In the genomic region with DNA sequence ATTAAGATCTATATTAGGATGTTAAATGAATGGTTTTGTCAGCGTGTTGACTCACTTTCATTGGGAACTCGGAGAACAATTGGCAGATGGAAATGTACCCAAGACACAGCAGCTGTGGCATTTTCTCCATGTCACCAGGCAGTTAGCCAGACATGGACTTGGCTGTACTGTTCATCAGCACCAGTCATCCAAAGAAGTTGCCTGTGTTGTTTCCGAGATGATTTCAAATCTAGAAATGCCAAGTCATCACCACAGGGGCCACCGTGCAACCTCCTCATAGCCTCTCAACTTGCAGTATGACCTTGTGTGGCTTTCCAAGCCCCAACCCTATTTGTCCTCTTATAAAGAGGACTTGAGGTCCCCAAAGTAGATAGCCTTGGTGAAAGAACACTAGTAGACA, we compare ENCODE assay signal across 18 mouse cellular contexts.
DNase-seq lines count a peak whose midpoint lies in the region; ATAC-seq and TF ChIP-seq lines count a peak whose summit lies in the region.
"Had no signal": no experiment of that assay in that cellular context is flagged by ENCODE, and none has a peak within 500 bp of the region (broad histone marks: within the 10 kb centered on the region; RNA-seq: fewer than 3 reads in every experiment).

No protein-coding gene starts in this region.

- no peaks in the 10 kb centered on the region for H3K36me3 ChIP-seq in lung, embryonic 14.5 days (ENCODE audit: insufficient read depth)
- H3K36me3 ChIP-seq in neural tube, embryonic 15.5 days: no peaks in the 10 kb centered on the region
- H3K36me3 ChIP-seq: heart, embryonic 13.5 days; midbrain, embryonic 15.5 days had no signal

- no peak for ATAC-seq in lung, embryonic 14.5 days (ENCODE audit: insufficient read depth)
- no peak for ATAC-seq in neural tube, embryonic 15.5 days (ENCODE audit: low FRiP score)
- no peak for ATAC-seq in activated CD4-positive, CD25-positive, alpha-beta regulatory T cell, adult 4 months
- ATAC-seq: forebrain, postnatal 0 days; midbrain, embryonic 15.5 days had no signal

- no peak overlapping the region for H3K9ac ChIP-seq in lung, embryonic 14.5 days
- H3K9ac ChIP-seq in neural tube, embryonic 15.5 days (replicated peaks): no peak overlapping the region
- H3K9ac ChIP-seq: forebrain, postnatal 0 days; heart, embryonic 13.5 days; midbrain, embryonic 15.5 days had no signal

- H3K27me3 ChIP-seq in lung, embryonic 14.5 days (ENCODE audit: insufficient read depth, low read length): no peaks in the 10 kb centered on the region
- no peaks in the 10 kb centered on the region for H3K27me3 ChIP-seq in neural tube, embryonic 15.5 days (replicated peaks)
- H3K27me3 ChIP-seq: heart, embryonic 13.5 days; midbrain, embryonic 15.5 days had no signal

- peaks cover 3% of the 10 kb centered on the region; the same call in 1 of the 2 replicates for H3K4me1 ChIP-seq in lung, embryonic 14.5 days (ENCODE audit: insufficient read depth)
- no peaks in the 10 kb centered on the region for H3K4me1 ChIP-seq in neural tube, embryonic 15.5 days
- H3K4me1 ChIP-seq: midbrain, embryonic 15.5 days had no signal

- TF ChIP-seq CTCF in lung, embryonic 14.5 days (IDR thresholded peaks at IDR 0.05; ENCODE audit: low read depth): no peak

- intact Hi-C loops in left cerebral cortex, postnatal 4 days (cut with DNase I): no loop called here
- intact Hi-C loops in left cerebral cortex, postnatal 10 days (cut with DNase I): no loop called here

- H3K4me2 ChIP-seq in lung, embryonic 14.5 days: no peak overlapping the region
- no peak overlapping the region for H3K4me2 ChIP-seq in neural tube, embryonic 15.5 days
- H3K4me2 ChIP-seq: heart, embryonic 13.5 days; midbrain, embryonic 15.5 days had no signal

- peak; percentile 7 for DNase-seq in left cerebral cortex, postnatal 4 days
- no peak for DNase-seq in left cerebral cortex, postnatal 10 days (ENCODE audit: extremely low spot score in 1 of 2, low spot score in 2 of 2)
- peak; percentile 67 for DNase-seq in adipocyte (ENCODE audit: low spot score)
- DNase-seq in lung, embryonic 14.5 days: peak; percentile 36
- DNase-seq in lung, postnatal 4 days: peak; percentile 22 to 63
- no peak for DNase-seq in adrenal gland, postnatal 10 days
- DNase-seq: cerebellum, adult 9-10 months; embryo, embryonic 11 days; forebrain, postnatal 0 days; gastrocnemius, postnatal 36 days; kidney, adult 2 months; kidney, postnatal 10 days; liver; thymus, postnatal 4 days had no signal

- no peaks in the 10 kb centered on the region for H3K9me3 ChIP-seq in lung, embryonic 14.5 days (ENCODE audit: low read depth, low read length)
- H3K9me3 ChIP-seq in neural tube, embryonic 15.5 days (replicated peaks): no peaks in the 10 kb centered on the region
- H3K9me3 ChIP-seq: heart, embryonic 13.5 days; midbrain, embryonic 15.5 days had no signal

- no peak overlapping the region for H3K27ac ChIP-seq in lung, embryonic 14.5 days (ENCODE audit: low read depth)
- H3K27ac ChIP-seq in neural tube, embryonic 15.5 days (replicated peaks): no peak overlapping the region
- H3K27ac ChIP-seq: heart, embryonic 13.5 days; midbrain, embryonic 15.5 days had no signal

- H3K4me3 ChIP-seq in lung, embryonic 14.5 days (ENCODE audit: low read depth, low read length): no peak overlapping the region
- no peak overlapping the region for H3K4me3 ChIP-seq in neural tube, embryonic 15.5 days (replicated peaks)
- H3K4me3 ChIP-seq: heart, embryonic 13.5 days; midbrain, embryonic 15.5 days had no signal

- 68% methylated on average over 4 of the region's 4 CpGs for WGBS in lung, embryonic 14.5 days
- WGBS in neural tube, embryonic 15.5 days: 85% methylated on average over 4 of the region's 4 CpGs

Comparison
In these comparisons a context has a peak if more than half of its experiments do, and no peak if none do; other contexts are left out.
1. DNase-seq: peak in left cerebral cortex, postnatal 4 days (single experiment), adipocyte (single experiment), lung, embryonic 14.5 days (single experiment) and lung, postnatal 4 days (2 of 2); none in left cerebral cortex, postnatal 10 days (0 of 2) and adrenal gland, postnatal 10 days (single experiment).